Mouse (Mus musculus) heart, postnatal 4 days (tissue): ENCODE results near the gene Alpk1. TPM values are rescaled to one million over a fixed set of nuclear protein-coding genes. Genes with fewer than 3 reads are reported as not detected.

Experiments used
- DNase-seq: peaks from one replicate; pipeline ENCODE4 v3.0.0; 2021
- total RNA-seq, 2 experiments: library from RNA; stranded (reverse); gene quantifications; 2 replicates each; pipeline ENCODE4 v1.2.3; 2021

Gene Alpk1
- total RNA-seq = 1 to 10 TPM; 4.4 to 4.6 TPM

GRCm38 (mm10) chr3:127780021-127780644 lies at the start of gene Alpk1:
Gene Alpk1, minus strand, starts transcription at chr3:127780527.
- peak; percentile 76 for DNase-seq

DNA sequence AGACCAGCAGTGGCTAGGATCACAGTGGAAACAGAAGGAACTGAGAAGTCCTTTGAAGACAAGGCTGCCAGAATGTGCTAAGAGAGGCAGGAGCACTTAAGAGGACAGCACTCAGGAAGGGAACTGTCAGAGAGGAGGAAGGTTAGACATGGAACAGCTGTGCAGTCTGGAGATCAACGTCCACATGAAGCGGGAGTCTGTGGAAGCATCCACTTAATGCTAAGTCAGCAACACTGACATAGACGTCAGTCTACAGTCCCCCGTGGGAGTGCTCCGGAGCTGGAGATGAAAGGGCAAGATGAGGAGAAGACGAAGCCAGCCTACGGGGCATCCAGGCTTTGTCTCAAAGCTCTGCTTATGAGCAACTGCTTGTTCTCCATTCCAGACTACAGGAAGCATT lies 46.8 kb upstream of the Alpk1 start:
- DNase-seq = peak; percentile 28

GRCm38 (mm10) chr3:127826503-127826902 lies 46.2 kb upstream of the Alpk1 start:
- no peak for DNase-seq

DNA sequence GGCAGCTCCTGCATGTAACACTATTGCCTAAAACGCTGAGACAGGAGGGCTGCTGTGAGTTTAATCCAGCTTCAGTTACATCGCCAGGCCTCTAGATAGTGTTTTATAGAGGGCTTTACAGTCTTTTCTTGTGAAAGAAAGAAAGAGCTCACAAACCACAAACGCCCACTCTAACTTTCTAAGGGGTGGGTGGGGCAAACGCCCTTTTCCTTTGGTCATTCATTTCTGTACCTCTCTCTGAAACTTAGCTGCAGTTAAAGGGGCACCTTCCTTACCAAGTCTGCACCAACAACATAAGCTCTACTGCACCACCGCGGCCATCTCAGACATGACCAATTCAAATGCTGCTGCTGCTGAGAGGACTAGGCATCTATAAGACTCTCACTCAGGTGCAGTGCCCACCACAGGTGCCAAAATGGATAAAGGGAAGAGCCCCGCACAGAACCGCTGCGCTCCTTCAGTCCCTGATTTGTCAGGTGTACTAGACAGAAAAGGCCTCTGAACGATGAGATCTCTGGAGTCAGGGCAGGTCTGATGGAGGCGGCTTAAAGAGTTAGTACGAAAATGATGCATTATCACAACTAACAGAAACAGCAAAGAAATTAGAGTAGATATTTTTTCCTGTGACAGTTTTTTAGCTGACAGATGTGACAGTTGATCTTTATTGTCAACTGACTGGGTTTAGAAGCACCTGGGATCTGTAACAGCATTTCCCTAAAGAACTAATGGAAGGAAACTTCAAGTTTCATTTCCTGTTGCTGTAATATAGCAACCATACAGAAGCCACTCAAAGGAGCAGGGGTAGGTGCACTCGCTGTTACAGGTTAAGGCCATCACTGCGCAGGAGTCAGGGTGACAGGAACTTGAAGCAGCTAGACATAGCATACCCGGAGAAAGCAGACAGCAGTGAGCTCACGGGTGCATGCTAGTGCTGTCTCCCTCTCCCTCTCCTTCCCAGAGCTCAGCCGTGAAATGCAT lies 43.8 kb upstream of the Alpk1 start:
- DNase-seq = no peak

DNA sequence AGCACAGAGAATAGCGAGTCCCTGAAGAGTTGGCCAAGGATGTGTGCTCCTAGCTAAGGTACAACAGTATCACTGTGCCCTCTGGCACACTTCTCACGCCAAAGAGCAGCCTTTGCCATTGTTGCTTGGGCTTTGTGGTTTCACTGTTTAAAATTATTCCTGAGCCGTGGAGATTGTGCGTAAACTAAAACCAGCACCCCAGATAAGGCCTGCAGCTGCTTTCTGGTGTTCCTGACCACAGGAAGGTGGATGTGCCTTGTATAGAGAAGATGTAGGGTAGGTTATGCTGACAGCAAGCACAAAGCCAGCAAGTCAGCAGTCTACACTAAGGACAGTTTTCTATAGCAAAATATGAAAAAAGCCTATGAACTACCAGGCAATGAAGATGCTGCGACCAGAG lies 40.9 kb upstream of the Alpk1 start:
- no peak for DNase-seq

- no peak for DNase-seq
Measured at GRCm38 (mm10) chr3:127820400-127820799, 40.1 kb upstream of the Alpk1 start.

GRCm38 (mm10) chr3:127818694-127819663 lies 38.7 kb upstream of the Alpk1 start:
- DNase-seq = no peak

- no peak for DNase-seq
Measured at GRCm38 (mm10) chr3:127817120-127817683, 36.9 kb upstream of the Alpk1 start.

GRCm38 (mm10) chr3:127809103-127809502 lies 28.8 kb upstream of the Alpk1 start:
- DNase-seq = no peak

- no peak for DNase-seq
Measured at GRCm38 (mm10) chr3:127807846-127808245, 27.5 kb upstream of the Alpk1 start.

- no peak for DNase-seq
Measured at GRCm38 (mm10) chr3:127805991-127806390, 25.7 kb upstream of the Alpk1 start.

- DNase-seq = no peak
Measured at GRCm38 (mm10) chr3:127805071-127805470, 24.7 kb upstream of the Alpk1 start.

- DNase-seq = no peak
Measured at GRCm38 (mm10) chr3:127804439-127804838, 24.1 kb upstream of the Alpk1 start.

- DNase-seq = no peak
Measured at GRCm38 (mm10) chr3:127802814-127803213, 22.5 kb upstream of the Alpk1 start.

DNA sequence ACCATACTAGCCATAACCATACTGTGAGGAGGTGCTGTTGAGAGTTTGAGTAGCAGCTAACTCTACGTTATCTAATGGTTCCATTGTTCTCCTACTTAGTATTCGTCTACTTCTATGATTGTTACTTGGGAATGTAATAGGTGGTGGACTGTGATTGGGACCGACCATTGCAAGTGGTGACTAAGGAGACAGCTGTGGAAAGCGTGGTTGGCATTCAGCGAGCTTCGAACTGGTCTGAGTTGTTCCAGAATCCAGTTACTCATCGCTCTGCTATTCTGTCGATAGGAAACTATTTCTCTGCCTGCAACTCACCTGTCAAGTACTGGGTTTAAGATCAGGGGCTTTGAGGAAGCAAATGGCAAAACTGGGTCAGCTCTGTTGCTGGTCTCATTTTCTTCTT lies 20.8 kb upstream of the Alpk1 start:
- no peak for DNase-seq

DNA sequence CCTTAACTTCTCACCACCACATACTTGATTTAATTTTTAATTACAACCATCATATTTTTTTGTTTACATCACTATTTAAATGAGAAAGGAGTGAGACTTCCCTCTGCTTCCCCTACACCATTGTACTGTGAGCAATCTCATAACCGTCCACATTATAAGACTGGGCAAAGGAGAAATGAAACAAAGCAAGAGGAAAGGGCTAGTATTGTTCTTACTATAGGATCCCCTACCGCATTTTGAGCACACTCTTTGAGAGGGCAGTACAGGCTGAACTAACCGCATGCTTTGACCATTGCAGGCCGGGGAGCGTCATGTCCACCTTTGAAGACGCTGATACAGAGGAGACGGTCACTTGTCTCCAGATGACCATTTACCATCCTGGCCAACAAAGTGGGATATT lies 15.9 kb upstream of the Alpk1 start:
- DNase-seq = no peak

DNA sequence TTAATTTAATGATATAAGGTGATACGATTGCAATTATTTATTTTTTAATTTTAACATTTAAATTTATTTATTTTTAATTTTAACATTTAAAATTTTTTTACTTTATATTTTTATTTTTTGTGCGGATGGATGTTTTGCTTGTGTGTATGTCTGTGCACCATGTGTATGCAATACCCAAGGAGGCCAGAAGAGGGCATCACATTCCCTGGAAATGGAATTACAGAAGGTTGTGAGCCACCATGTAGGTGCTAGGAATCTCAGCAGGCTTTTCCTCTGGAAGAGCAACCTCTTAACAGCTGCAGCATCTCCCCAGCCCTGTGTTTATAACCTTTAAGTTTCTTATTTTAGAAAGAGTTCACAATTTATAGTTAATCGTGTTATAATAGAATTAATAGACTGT lies 15.4 kb upstream of the Alpk1 start:
- no peak for DNase-seq

GRCm38 (mm10) chr3:127793022-127793421 lies 12.7 kb upstream of the Alpk1 start:
- DNase-seq = no peak

DNA sequence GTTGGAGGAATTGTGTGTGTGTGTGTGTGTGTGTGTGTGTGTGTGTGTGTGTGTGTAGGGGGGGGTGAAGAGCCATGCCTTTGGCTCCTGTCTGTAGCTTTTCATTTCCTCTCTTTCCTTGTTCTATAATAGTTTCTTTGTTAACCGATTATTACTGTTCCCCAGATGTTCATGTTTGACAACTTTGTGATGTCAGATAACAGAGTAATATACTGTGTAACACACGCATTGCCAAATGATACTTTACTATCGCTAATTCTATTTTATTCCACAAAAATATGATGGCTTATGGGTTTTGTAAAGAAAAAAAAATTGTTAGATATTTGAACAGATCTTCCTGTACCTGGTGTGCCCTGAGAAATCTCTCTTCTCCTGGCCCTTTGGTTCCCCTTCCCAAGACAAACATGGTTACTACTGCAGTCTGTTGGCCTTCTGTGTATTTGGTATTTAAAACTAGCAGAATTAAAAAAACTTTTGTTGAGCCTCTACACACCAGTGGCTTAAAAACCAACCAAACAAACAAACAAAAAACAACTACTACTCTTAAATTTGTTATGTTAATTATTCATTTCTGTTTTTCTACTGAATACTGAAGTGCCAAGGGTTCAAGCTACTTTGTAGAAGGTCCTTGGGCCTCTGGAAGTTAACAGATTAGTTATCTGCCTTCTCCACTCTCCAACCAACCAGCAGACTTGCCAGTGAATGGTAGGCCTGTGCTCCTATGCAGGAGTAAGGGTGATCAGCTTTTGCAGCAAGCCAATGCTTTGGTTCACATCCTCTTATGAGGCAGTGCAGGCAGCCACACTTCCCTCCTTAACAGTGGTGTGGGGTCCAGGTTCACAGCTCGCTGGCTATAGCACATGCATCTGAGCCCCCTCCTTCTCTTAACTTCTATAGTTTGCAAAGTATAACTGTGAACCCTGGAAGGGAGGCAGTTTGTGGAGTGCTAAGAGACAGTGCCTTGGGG lies 11.6 kb upstream of the Alpk1 start:
- DNase-seq = no peak

DNA sequence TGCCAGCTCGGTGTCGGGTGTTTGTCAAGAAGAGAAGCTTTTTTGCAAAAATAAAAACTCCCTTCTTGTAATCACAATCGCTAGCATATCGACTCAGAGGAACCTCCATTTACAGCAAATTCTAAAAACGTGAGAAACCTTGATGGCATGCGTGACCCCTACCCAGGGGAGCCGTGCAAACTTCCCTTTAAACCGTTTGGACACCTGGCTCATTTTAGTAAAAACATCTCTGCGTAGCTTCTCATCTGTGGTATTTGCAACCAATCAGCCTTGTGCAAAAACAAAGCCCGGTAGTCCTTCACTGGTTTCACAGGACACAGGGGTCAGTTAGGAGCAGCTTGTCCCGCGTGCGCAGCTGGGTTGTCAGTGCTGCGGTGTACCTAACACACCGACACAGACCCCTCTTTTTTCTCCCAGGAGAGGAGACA lies 10.7 kb upstream of the Alpk1 start:
- DNase-seq = no peak
